Mouse (Mus musculus): ENCODE results near the gene Cecr2.
"Not testable (repeated sequence)": the region's sequence is repeated elsewhere in the genome, so short reads cannot be mapped to it uniquely, and the experiment has no call there.

The Cecr2 gene

GRCm38 (mm10) chr6:120772025-120772424 is 105.9 kb downstream of the Cecr2 start:
- in situ Hi-C loops (cut with MboI, MseI), result no loop called here

DNA sequence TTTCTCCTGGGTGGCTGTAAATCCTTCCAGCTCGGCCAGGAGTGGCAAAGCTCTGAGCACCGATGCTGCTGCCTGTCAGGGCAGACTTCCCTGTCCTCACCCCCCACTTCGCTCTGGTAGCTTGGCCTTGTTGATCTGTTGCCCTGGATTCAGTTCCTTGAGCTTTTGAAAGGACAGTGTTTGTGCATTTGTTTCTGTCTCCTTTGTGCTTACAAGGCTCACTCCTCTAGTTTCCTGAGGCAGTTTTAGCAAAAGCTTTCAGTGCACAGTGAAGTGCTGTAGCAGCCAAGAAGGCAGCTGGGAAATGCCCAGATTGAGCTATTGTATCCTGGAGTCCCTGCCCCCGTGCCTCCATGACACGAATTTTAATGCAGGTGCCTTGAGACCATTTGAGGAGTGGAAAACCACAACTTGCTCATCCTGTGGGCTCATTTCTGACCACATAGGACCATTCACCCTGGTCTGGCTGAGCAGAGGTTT is 107.0 kb downstream of the Cecr2 start, which contains the start of gene Slc25a18:
Gene Slc25a18 (plus strand): TSS at position 430 of the 480 bp plus-strand sequence.
- in situ Hi-C loops (cut with MboI, MseI), result no loop called here

DNA sequence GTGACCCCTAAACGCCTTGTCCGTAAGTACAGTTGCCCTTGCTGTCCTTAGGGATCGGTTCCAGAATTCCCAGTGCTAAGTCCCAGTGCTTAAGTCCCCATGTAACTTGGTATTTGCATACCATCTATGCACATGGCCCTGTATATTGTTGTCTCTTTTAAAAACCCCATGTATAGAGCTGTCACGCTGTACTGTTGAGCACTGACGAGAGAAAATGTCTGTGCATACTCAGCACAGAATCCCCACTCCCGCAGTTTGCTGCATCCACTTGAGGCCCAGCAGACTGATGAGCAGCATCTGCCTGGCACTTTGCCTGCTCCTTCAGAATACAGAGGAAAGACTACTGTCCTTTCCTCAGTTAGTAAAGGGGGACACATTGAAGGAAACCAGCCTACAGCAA is 107.6 kb downstream of the Cecr2 start:
- in situ Hi-C loops (cut with MboI, MseI), result no loop called here

- in situ Hi-C loops (cut with MboI, MseI), result no loop called here
These were observed 110.1 kb downstream of the Cecr2 start for GRCm38 (mm10) chr6:120776286-120776685.

GRCm38 (mm10) chr6:120777533-120777932 is 111.4 kb downstream of the Cecr2 start:
- in situ Hi-C loops (cut with MboI, MseI), result no loop called here

- in situ Hi-C loops (cut with MboI, MseI), result no loop called here
These were observed 112.1 kb downstream of the Cecr2 start for GRCm38 (mm10) chr6:120778226-120778625.

- in situ Hi-C loops (cut with MboI, MseI), result loop anchor here (10.0 kb wide), 1 partner anchor 1358 kb away; no protein-coding TSS in a partner anchor
These were observed 116.8 kb downstream of the Cecr2 start for GRCm38 (mm10) chr6:120782948-120783347.

DNA sequence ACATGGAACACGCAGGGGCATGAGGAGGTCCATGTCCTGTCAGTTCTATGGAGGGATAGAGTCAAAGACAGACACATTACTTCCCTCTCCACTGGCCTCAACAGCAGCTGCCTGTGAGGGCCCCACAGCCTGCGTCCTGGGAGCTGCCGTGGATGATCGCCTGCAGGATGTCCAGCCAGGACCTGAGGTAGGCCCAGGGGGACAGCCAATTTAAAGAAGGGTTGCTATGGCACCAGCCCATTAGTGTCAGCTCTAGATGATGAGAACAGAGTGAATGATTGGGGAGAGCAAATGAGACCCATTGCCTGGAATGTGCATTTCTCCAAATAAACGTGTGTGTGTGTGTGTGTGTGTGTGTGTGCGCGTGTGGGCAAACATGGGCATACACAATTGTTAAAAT is 118.2 kb downstream of the Cecr2 start:
- in situ Hi-C loops (cut with MboI, MseI), result loop anchor here (10.0 kb wide), 1 partner anchor 1360 kb away; no protein-coding TSS in a partner anchor

GRCm38 (mm10) chr6:120788068-120788607 is 122.0 kb downstream of the Cecr2 start:
- in situ Hi-C loops (cut with MboI, MseI), result loop anchor here (10.0 kb wide), 1 partner anchor 1363 kb away; no protein-coding TSS in a partner anchor

DNA sequence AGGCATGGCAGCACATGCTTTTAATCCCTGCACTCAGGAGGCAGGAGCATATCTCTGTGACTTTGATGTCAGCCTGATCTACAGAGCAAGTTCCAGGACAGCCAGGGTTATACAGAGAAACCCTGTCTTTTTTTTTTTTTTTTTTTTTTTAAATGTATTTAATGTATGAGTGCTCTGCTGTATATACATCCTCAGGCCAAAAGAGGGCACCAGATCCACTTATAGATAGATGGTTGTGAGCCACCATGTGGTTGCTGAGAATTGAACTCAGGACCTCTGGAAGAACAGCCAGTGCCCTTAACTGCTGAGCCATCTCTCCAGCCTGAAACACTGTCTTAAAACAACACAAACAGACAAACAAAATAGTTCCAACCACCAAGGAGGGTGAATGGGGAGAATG is 122.7 kb downstream of the Cecr2 start:
- in situ Hi-C loops (cut with MboI, MseI), result loop anchor here (10.0 kb wide), 1 partner anchor 1364 kb away; no protein-coding TSS in a partner anchor

DNA sequence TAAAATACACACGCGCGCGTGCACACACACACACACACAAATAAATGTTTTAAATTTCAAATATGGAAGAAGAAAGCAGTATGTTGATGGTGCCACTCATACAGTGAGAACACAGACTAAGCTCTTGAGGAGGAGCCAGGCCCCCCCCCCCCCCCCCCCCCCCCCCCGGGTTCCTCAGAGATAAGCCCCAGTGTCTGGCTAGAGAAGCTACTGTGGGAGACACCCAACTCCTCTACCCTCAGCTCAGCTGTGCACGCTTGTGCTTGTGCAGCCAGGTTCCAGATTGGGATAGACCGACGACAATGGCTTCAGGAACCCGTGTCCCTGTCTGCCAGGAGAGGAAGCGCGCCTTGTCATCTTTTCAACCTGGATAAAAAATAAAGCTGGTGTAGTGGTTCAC is 124.0 kb downstream of the Cecr2 start:
- in situ Hi-C loops (cut with MboI, MseI), result no loop called here

GRCm38 (mm10) chr6:120790717-120791116 is 124.5 kb downstream of the Cecr2 start:
- in situ Hi-C loops (cut with MboI, MseI), result no loop called here

DNA sequence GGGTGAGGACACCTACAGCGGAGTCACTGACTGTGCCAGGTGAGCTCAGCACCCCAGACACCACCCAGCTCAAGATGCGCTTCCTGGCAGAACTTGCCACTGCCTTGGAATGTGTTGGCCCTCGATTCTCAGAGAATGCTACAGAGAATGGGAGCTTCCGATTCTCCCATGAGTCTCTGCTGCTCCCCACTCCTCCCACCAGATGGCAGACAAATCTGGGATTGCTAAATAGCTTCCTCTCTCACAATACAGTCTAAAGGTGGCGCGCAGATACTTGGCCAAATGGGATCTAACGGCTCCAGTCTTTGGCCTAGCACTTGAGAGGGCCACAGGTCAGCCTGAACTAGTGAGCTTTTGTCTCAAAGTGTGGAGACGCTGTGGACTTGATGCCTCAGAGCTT is 126.8 kb downstream of the Cecr2 start:
- in situ Hi-C loops (cut with MboI, MseI), result no loop called here

GRCm38 (mm10) chr6:120795422-120796086 is 129.4 kb downstream of the Cecr2 start:
- in situ Hi-C loops (cut with MboI, MseI), result no loop called here

DNA sequence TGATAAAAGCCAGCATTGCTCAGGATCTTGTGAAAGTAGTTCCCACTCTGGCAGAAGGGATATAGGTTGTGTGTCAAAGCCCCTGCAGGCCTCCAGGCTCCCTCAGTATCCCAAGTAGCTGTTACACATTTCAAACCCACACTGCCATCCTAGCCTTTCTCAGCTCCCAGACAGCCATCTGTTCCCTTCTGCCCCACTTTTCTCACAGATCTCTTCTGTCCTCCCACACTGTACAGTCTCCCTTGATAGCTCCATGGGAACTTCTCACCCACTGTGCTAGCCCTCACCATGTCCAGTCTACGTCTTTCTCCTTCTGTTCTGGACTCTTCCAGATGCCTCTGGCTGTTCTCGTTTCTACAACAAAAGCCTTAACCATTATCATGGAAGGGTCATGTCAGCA is 129.9 kb downstream of the Cecr2 start:
- in situ Hi-C loops (cut with MboI, MseI), result no loop called here

GRCm38 (mm10) chr6:120798019-120798418 is 131.8 kb downstream of the Cecr2 start:
- in situ Hi-C loops (cut with MboI, MseI), result no loop called here

GRCm38 (mm10) chr6:120798905-120799304 is 132.7 kb downstream of the Cecr2 start:
- in situ Hi-C loops (cut with MboI, MseI), result no loop called here

- in situ Hi-C loops (cut with MboI, MseI), result no loop called here
These were observed 133.4 kb downstream of the Cecr2 start for GRCm38 (mm10) chr6:120799581-120800041.

DNA sequence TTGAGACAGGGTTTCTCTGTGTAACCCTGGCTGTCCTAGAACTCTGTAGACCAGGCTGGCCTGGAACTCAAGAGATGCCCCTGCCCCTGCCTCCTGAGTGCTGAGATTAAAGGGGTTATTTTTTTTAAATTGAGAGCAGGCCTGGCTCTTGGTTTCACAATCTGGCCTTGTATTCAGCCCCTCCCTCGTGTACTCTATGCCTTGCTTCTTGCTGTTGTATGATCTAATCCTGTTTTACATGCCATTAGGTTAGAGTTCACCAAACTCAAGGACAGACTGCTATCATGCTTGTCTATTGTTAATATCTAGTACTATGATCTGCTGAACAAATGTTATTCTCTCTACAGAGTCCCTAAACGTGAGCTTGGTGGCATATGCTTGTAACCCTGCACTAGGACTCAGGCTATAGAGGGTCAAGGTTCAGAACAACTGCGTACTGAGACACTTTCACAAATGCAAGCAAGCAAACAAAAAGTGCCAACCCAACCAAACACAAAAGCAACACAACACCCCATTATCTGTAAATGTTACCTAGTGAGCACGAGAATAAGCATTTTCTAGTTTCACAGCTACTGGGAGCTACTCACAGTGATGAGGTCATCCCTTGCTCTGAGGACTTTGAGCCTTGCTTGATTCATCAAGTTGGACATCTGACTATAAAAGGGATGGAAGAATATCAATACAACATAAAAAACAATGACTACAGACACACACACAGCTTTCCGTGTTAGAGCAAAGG is 141.0 kb downstream of the Cecr2 start:
- in situ Hi-C loops (cut with MboI, MseI), result no loop called here

DNA sequence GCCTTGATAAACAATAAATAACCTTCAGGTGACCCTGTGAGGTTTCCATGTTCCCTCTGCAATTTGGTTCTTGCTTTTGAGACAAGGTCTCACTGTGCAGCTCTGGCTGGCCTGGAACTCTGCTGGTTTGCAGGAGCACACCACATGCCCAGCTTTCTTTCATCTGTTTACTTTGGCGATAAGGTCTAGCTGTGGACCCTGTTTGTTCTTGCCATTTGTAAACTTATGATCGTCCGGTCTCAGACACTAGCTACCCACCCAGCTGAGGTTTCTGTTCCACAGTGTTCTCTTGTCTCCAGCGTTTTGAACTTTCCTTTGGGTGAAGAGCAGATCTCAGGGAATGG is 141.5 kb downstream of the Cecr2 start:
- in situ Hi-C loops (cut with MboI, MseI), result no loop called here

DNA sequence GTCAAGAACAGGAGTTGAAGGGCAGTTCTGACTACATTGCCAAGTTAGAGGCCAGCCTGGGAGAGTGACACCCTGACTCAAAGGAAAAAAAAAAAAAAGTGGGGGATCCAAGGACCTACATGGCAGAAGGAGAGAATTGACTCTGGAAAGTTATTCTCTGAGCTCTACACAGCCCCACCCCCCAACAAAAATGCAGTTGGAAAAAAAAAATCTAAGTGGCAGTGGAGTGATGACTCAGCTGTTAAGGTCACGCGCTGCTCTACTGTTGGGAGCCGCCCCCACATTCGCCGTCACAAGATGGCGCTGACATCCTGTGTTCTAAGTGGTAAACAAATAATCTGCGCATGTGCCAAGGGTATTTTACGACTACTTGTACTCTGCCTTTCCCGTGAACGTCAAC is 145.8 kb downstream of the Cecr2 start:
- in situ Hi-C loops (cut with MboI, MseI), result not testable (repeated sequence)

- in situ Hi-C loops (cut with MboI, MseI), result no loop called here
These were observed 153.1 kb downstream of the Cecr2 start for GRCm38 (mm10) chr6:120819294-120819693.

All from T-helper 2 cell (primary cell).